Mouse (Mus musculus) ES-Bruce4 (cell line): ENCODE data around the gene Bsn.

Experiments
- CTCF ChIP-seq: IDR thresholded peaks from one replicate; pipeline ENCODE4 v1.8.1; 2011; ENCODE audit warnings: low read depth, low read length
- EP300 ChIP-seq: IDR thresholded peaks from 2 replicates; pipeline ENCODE4 v1.6.1; 2011; ENCODE audit warnings: low read depth, low read length; ENCODE audit not compliant: insufficient read depth

GRCm38 (mm10) chr9:108157891-108158290 is 32.3 kb downstream of the Bsn start:
- TF ChIP-seq CTCF (no peak), EP300 (no peak)
